In genomic region chr2:61567045-61567783, GRCm38 (mm10) we compare ENCODE assay signal across 10 mouse cellular contexts. TPM values are rescaled to one million over a fixed set of nuclear protein-coding genes. Genes with fewer than 3 reads are reported as not detected.
DNase-seq lines count a peak whose midpoint lies in the region; ATAC-seq and TF ChIP-seq lines count a peak whose summit lies in the region.
"Had no signal": no experiment of that assay in that cellular context is flagged by ENCODE, and none has a peak within 500 bp of the region (broad histone marks: within the 10 kb centered on the region; RNA-seq: fewer than 3 reads in every experiment).

No protein-coding gene starts in this region.

- ATAC-seq in megakaryocyte, adult 5-6 weeks (ENCODE audit: poor library complexity, severe bottlenecking), result no peak

- 0 out of 4 replicates have a peak, but pooled peaks cover 0 to 2% of the 10 kb centered on the region in 2 experiments for H3K4me1 ChIP-seq in ES-E14 (ENCODE audit: control insufficient read depth in 2 of 2, insufficient read depth in 2 of 2, low read length in 2 of 2, poor library complexity in 1 of 2)
- H3K4me1 ChIP-seq: heart, embryonic 12.5 days had no signal

- H3K9me3 ChIP-seq in ES-E14 (ENCODE audit: control insufficient read depth, insufficient read depth, low read depth, low read length), result no peaks in the 10 kb centered on the region
- H3K9me3 ChIP-seq: heart, embryonic 12.5 days had no signal

- in situ Hi-C loops in ES-E14 (cut with MboI; ENCODE audit: low sequenced_read_pairs in 2 of 2, unreplicated experiment in 2 of 2), result no loop called here

- H3K27ac ChIP-seq in ES-E14 (ENCODE audit: insufficient read depth, low read depth, low read length, poor library complexity, severe bottlenecking), result no peak overlapping the region

- H3K9ac ChIP-seq in ES-E14 (ENCODE audit: insufficient read depth, low read depth, low read length, poor library complexity, severe bottlenecking), result no peak overlapping the region
- H3K9ac ChIP-seq: heart, embryonic 12.5 days had no signal

- H3K4me3 ChIP-seq in ES-E14 (ENCODE audit: insufficient read depth in 1 of 2, low read depth in 1 of 2, low read length in 2 of 2, poor library complexity in 1 of 2, severe bottlenecking in 1 of 2), result no peak overlapping the region
- H3K4me3 ChIP-seq: heart, embryonic 12.5 days had no signal

- H3K36me3 ChIP-seq in ES-E14 (ENCODE audit: control insufficient read depth, insufficient read depth, low read length, poor library complexity, severe bottlenecking), result no peaks in the 10 kb centered on the region
- H3K36me3 ChIP-seq: heart, embryonic 12.5 days had no signal

- peak; percentile 41 to 50 for DNase-seq in layer of hippocampus, postnatal 10 days (ENCODE audit: low spot score in 2 of 2)
- DNase-seq in layer of hippocampus, adult 11-12 months (ENCODE audit: low spot score), result no peak
- peak; percentile 12 for DNase-seq in ES-E14 (ENCODE audit: low read depth, low spot score)
- peak; percentile 25 for DNase-seq in c-Kit-positive CD71-positive TER-119-positive erythroid progenitor cells, embryonic 14.5 days (ENCODE audit: low spot score)
- peak; percentile 37 for DNase-seq in lung, postnatal 25 days (ENCODE audit: low spot score)
- DNase-seq in layer of hippocampus, adult 18-20 months (ENCODE audit: low spot score in 2 of 2), result no peak
- DNase-seq: cerebellum, adult 18-20 months; kidney, postnatal 14 days had no signal

TF ChIP-seq in ES-E14, 5 proteins besides CTCF, POLR2A, EP300 and RAD21:
- TF ChIP-seq ZNF384 (IDR thresholded peaks at IDR 0.05; ENCODE audit: low read depth, low read length) (no peak), CHD2 (IDR thresholded peaks at IDR 0.05; ENCODE audit: low read depth, low read length) (no peak), MAFK (IDR thresholded peaks at IDR 0.05; ENCODE audit: insufficient read depth, low read depth, low read length) (no peak), HCFC1 (IDR thresholded peaks at IDR 0.05; ENCODE audit: borderline replicate concordance, insufficient read depth, low read length) (no peak), ZC3H11A (IDR thresholded peaks at IDR 0.05; ENCODE audit: borderline replicate concordance, low read depth, low read length) (no peak)

RNA-seq across cellular contexts. Expression of gene Tank, which starts 11.2 kb away (rescaled TPM):
- total RNA-seq in layer of hippocampus, postnatal 10 days (2021), result 10 to 100 TPM; 30.0 to 35.4 TPM
- 3.8 and 7.8 TPM in 2 replicates for total RNA-seq in ES-E14 (2012; rRNA removed)
- 146 and 167 TPM in 2 replicates for total RNA-seq in megakaryocyte, adult 5-6 weeks (2015)
- total RNA-seq in megakaryocyte, adult 5-6 weeks (2017), result 112 and 113 TPM in 2 replicates
- 10 to 100 TPM; 27.7 to 31.9 TPM for total RNA-seq in layer of hippocampus, adult 18-20 months (2021)

Comparison
In these comparisons a context has a peak if more than half of its experiments do, and no peak if none do; other contexts are left out.
1. DNase-seq: peak in layer of hippocampus, postnatal 10 days (2 of 2), ES-E14 (single experiment), c-Kit-positive CD71-positive TER-119-positive erythroid progenitor cells, embryonic 14.5 days (single experiment) and lung, postnatal 25 days (single experiment); none in layer of hippocampus, adult 11-12 months (single experiment) and layer of hippocampus, adult 18-20 months (0 of 2).